Mouse (Mus musculus) CD8-positive naive resting alpha-beta T cell, adult 57 days (primary cell): ENCODE results near the gene A630095N17Rik. TPM values are rescaled to one million over a fixed set of nuclear protein-coding genes. Genes with fewer than 3 reads are reported as not detected.

ENCODE experiments used
- total RNA-seq: library from RNA; stranded (reverse); gene quantifications from one replicate; pipeline ENCODE4 v1.2.4, GENCODE M21; 2023

Gene A630095N17Rik
- total RNA-seq, result not detected

GRCm38 (mm10) chr1:75231664-75232152 lies at the start of gene A630095N17Rik:
TSS of gene A630095N17Rik (minus strand) at chr1:75232102.

DNA sequence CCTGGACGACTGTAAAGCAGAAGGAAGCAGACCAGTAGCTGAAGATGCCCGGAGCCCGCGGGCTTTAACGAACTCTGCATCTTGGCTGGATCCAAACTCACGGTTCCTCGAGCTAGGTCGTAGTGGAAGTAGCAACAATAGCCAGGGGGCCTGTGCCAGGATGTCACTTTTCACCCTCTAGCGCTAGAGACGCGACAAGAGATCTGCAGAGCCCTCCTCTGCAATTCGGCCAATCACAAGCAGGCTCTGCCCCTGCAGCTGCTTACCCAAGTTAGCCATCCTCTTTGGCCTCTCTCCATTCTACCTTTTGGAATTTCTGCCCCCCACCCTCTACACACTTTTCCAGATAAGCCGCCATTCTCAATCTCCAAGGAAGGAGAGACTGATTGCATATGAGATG lies 46.3 kb upstream of the A630095N17Rik start, which contains the start of gene Resp18:
TSS of gene Resp18 (minus strand) at position 188 of the 400 bp plus-strand sequence.

GRCm38 (mm10) chr1:75264091-75264880 lies 32.4 kb upstream of the A630095N17Rik start, which contains the start of gene Ptprn:
TSS of gene Ptprn (minus strand) at chr1:75264502.

DNA sequence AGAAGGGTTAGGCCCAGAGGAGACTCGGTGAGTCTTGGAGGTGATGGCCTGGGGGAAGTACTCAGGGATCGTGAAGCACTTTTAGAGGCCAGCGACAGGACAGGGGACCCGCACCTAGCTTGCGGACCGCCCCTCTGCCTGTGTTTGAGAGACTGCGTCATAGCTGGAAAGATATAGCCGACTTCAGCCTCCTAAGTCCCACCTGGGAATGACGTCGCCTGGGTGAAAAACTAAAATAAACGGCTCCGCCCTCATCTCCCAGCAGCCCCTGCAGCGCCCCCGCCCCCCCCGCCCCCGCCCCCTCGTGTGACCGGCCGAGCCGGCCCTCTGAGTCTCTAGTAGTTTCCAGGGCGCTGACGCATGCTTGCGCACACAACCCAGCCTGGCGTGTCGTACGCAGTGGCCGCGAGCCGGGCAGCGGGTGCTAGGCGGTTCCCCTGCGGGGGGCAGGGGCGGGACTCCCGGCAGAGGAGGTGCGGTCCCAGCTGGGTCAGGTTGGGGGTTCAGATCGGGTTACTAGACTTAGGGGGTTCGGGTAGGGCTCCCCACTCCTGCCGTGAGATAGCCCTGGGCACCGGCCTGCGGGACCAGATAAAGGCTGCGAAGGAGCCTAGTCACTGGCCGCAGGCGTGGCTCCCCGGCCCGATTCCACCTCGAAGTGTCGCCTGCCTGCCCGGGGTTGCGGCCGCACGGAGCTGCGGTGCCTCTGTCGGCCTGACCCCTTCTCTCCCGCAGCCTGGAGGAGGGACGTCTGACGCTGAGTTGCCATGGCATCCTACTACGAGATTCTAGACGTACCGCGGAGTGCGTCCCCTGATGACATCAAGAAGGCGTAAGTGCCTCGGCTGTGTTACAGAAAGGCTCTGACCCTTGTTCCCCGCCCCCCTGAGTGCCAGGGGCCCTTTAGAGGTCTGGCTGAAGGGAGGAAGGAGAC lies 4.5 kb upstream of the A630095N17Rik start, which contains the start of gene Dnajb2:
TSS of gene Dnajb2 (plus strand) at position 290 of the 934 bp plus-strand sequence.

GRCm38 (mm10) chr1:75219531-75219930 lies 12.4 kb downstream of the A630095N17Rik start, which contains the start of gene Tuba4a:
TSS of gene Tuba4a (minus strand) at chr1:75219865.

GRCm38 (mm10) chr1:75210136-75211087 lies 21.5 kb downstream of the A630095N17Rik start, which contains the start of the genes Glb1l and Stk16:
TSS of gene Glb1l (minus strand) at chr1:75210813.
TSS of gene Stk16 (plus strand) at chr1:75210838.

GRCm38 (mm10) chr1:75191622-75192402 lies 40.1 kb downstream of the A630095N17Rik start, which contains the start of the genes Ankzf1 and Atg9a:
TSS of gene Ankzf1 (plus strand) at chr1:75192151.
TSS of gene Atg9a (minus strand) at chr1:75192196.

DNA sequence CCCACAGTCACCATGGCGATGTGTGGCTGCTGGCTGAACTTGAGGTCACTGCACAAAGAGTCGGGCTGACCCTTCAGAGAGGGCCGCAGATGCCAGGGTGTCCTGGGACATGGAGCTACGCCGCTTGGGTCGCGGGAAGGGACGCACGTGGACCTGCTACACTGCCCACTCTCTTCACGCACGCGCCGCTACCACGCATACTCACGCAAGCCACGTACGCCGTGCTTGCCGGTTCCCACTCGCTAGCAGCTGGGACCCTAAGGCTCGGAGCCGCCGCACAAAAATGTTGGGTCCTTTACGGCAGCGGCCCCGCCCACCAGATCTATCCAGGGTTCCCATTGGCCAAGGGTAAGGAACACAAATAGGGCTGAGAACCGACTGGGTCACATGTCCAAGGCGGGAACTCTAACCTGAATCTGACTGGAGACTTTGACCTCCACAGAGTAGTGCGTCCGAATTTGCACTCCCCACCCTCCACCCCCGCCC lies 51.8 kb downstream of the A630095N17Rik start, which contains the start of gene Abcb6:
TSS of gene Abcb6 (minus strand) at position 288 of the 486 bp plus-strand sequence.

Other genes starting within 250 kb of the A630095N17Rik start
- 2.5 TPM for gene Nhej1, start 106.9 kb downstream of the A630095N17Rik start, total RNA-seq
- 2.6 TPM for gene Slc23a3, start 98.2 kb downstream of the A630095N17Rik start, total RNA-seq
- gene Cnppd1, start 89.4 kb downstream of the A630095N17Rik start, total RNA-seq, result 109 TPM
- gene Retreg2, start 89.3 kb downstream of the A630095N17Rik start, total RNA-seq, result 63.0 TPM
- gene Zfand2b, start 63.5 kb downstream of the A630095N17Rik start, total RNA-seq, result 32.3 TPM
- 6.2 TPM for gene Abcb6, start 51.7 kb downstream of the A630095N17Rik start, total RNA-seq
- 24.3 TPM for gene Ankzf1, start 40.0 kb downstream of the A630095N17Rik start, total RNA-seq
- 28.4 TPM for gene Atg9a, start 39.9 kb downstream of the A630095N17Rik start, total RNA-seq
- 11.1 TPM for gene Glb1l, start 21.3 kb downstream of the A630095N17Rik start, total RNA-seq
- 97.7 TPM for gene Stk16, start 21.3 kb downstream of the A630095N17Rik start, total RNA-seq
- gene Tuba4a, start 12.2 kb downstream of the A630095N17Rik start, total RNA-seq, result 185 TPM
- 52.1 TPM for gene Dnajb2, start 4.3 kb upstream of the A630095N17Rik start, total RNA-seq
- gene Ptprn, start 32.4 kb upstream of the A630095N17Rik start, total RNA-seq, result 0.24 TPM
- not detected for gene Resp18, start 46.3 kb upstream of the A630095N17Rik start, total RNA-seq
- gene Dnpep, start 85.9 kb upstream of the A630095N17Rik start, total RNA-seq, result 34.9 TPM
- gene Des, start 128.2 kb upstream of the A630095N17Rik start, total RNA-seq, result 0.21 TPM
- gene Speg, start 143.2 kb upstream of the A630095N17Rik start, total RNA-seq, result 0.80 TPM
- gene Gmppa, start 203.8 kb upstream of the A630095N17Rik start, total RNA-seq, result 59.5 TPM
- not detected for gene Asic4, start 218.3 kb upstream of the A630095N17Rik start, total RNA-seq
- gene Chpf, start 247.2 kb upstream of the A630095N17Rik start, total RNA-seq, result 22.0 TPM
- gene Tmem198, start 247.4 kb upstream of the A630095N17Rik start, total RNA-seq, result 3.1 TPM